In the genomic region with DNA sequence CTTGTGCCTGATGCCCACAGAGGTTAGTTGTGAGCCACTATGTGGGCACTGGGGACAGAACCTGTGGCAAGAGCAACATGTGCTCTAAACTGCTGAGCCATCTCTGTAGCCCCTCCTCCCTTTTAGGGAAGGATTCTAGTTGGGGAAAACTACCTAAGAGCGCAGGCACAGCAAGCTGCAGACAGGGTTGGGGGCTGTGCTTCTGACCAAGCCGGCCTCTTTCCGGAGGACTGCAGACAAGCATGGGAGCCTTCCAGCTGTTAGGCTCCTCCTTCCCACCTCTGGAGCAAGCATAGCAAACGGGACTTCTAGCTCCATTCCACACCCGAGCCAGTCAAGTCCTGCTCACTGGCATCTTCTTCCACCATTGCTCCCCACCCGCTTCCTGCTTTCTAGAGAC, we compare ENCODE assay signal across 14 mouse cellular contexts. TPM values are rescaled to one million over a fixed set of nuclear protein-coding genes. Genes with fewer than 3 reads are reported as not detected.
DNase-seq lines count a peak whose midpoint lies in the region; ATAC-seq and TF ChIP-seq lines count a peak whose summit lies in the region.
"Had no signal": no experiment of that assay in that cellular context is flagged by ENCODE, and none has a peak within 500 bp of the region (broad histone marks: within the 10 kb centered on the region; RNA-seq: fewer than 3 reads in every experiment).

No protein-coding gene starts in this region.

- H3K4me2 ChIP-seq in heart, postnatal 0 days (ENCODE audit: low read depth, low read length), result no peak overlapping the region
- no peak overlapping the region for H3K4me2 ChIP-seq in lung, embryonic 15.5 days
- no peak overlapping the region for H3K4me2 ChIP-seq in neural tube, embryonic 15.5 days
- H3K4me2 ChIP-seq: hindbrain, embryonic 14.5 days; midbrain, embryonic 15.5 days had no signal

- TF ChIP-seq CTCF in heart, postnatal 0 days (IDR thresholded peaks at IDR 0.05; ENCODE audit: low read depth), result no peak

- no peaks in the 10 kb centered on the region for H3K9me3 ChIP-seq in heart, postnatal 0 days (replicated peaks; ENCODE audit: control insufficient read depth, low read length)
- H3K9me3 ChIP-seq in lung, embryonic 15.5 days, result no peaks in the 10 kb centered on the region
- H3K9me3 ChIP-seq in neural tube, embryonic 15.5 days (replicated peaks), result no peaks in the 10 kb centered on the region
- H3K9me3 ChIP-seq: forebrain, embryonic 10.5 days; midbrain, embryonic 15.5 days had no signal

- H3K36me3 ChIP-seq in heart, postnatal 0 days (replicated peaks; ENCODE audit: control insufficient read depth, insufficient read depth, low read length), result peaks cover 70% of the 10 kb centered on the region
- H3K36me3 ChIP-seq in lung, embryonic 15.5 days, result peaks cover 24% of the 10 kb centered on the region
- peaks cover 56% of the 10 kb centered on the region for H3K36me3 ChIP-seq in neural tube, embryonic 15.5 days

- H3K4me3 ChIP-seq in heart, postnatal 0 days (ENCODE audit: low read depth, low read length), result no peak overlapping the region
- no peak overlapping the region for H3K4me3 ChIP-seq in lung, embryonic 15.5 days
- no peak overlapping the region for H3K4me3 ChIP-seq in neural tube, embryonic 15.5 days (replicated peaks)
- H3K4me3 ChIP-seq: forebrain, embryonic 10.5 days; midbrain, embryonic 15.5 days had no signal

- H3K4me1 ChIP-seq in heart, postnatal 0 days (ENCODE audit: control insufficient read depth, insufficient read depth), result peaks cover 3% of the 10 kb centered on the region
- H3K4me1 ChIP-seq in lung, embryonic 15.5 days, result no peaks in the 10 kb centered on the region
- H3K4me1 ChIP-seq in neural tube, embryonic 15.5 days, result peaks cover 7% of the 10 kb centered on the region; the same call in 1 of the 2 replicates
- H3K4me1 ChIP-seq: forebrain, embryonic 10.5 days had no signal

- no peak overlapping the region for H3K9ac ChIP-seq in heart, postnatal 0 days (replicated peaks; ENCODE audit: low read depth, low read length)
- H3K9ac ChIP-seq in lung, embryonic 15.5 days, result no peak overlapping the region
- H3K9ac ChIP-seq in neural tube, embryonic 15.5 days (replicated peaks), result no peak overlapping the region
- H3K9ac ChIP-seq: hindbrain, embryonic 14.5 days; midbrain, embryonic 15.5 days had no signal

- H3K27me3 ChIP-seq in heart, postnatal 0 days (ENCODE audit: control insufficient read depth, insufficient read depth, low read length), result no peaks in the 10 kb centered on the region
- no peaks in the 10 kb centered on the region for H3K27me3 ChIP-seq in lung, embryonic 15.5 days
- no peaks in the 10 kb centered on the region for H3K27me3 ChIP-seq in neural tube, embryonic 15.5 days (replicated peaks)
- H3K27me3 ChIP-seq: midbrain, embryonic 15.5 days had no signal

- intact Hi-C loops in heart, postnatal 14 days (cut with DNase I), result no loop called here

- DNase-seq in heart, postnatal 0 days (ENCODE audit: low spot score), result no peak
- no peak for DNase-seq in heart, postnatal 14 days
- no peak for DNase-seq in lung, postnatal 14 days
- DNase-seq in ZHBTc4 (ENCODE audit: low read depth, low spot score), result peak; percentile 65
- no peak for DNase-seq in adrenal gland, adult 18-20 months (ENCODE audit: low spot score in 2 of 2)
- DNase-seq: adrenal gland, adult 8-10 months; cerebellum, adult 9-10 months; right cerebral cortex, postnatal 4 days had no signal

- ATAC-seq in heart, postnatal 0 days (ENCODE audit: insufficient read depth, low read depth), result no peak; the same call in 1 of the 2 replicates
- ATAC-seq in lung, embryonic 15.5 days (ENCODE audit: borderline replicate concordance, extremely low read depth, low FRiP score, low TSS enrichment), result no peak
- no peak for ATAC-seq in neural tube, embryonic 15.5 days (ENCODE audit: low FRiP score)
- ATAC-seq: intestine, postnatal 0 days; midbrain, embryonic 15.5 days had no signal

- 54% methylated on average over 6 of the region's 6 CpGs for WGBS in heart, postnatal 0 days
- WGBS in lung, embryonic 15.5 days, result 57% methylated on average over 6 of the region's 6 CpGs
- WGBS in neural tube, embryonic 15.5 days, result 60% methylated on average over 6 of the region's 6 CpGs

- TF ChIP-seq EP300 in heart, postnatal 0 days (IDR thresholded peaks at IDR 0.05; ENCODE audit: low read depth), result no peak

- H3K27ac ChIP-seq in heart, postnatal 0 days (ENCODE audit: low read depth), result 0 out of 2 replicates have a peak overlapping the region, but pooled peaks have one; percentile 48
- H3K27ac ChIP-seq in lung, embryonic 15.5 days, result peak overlapping the region; percentile 15; the same call in 1 of the 2 replicates
- 0 out of 2 replicates have a peak overlapping the region, but pooled peaks have one; percentile 4 for H3K27ac ChIP-seq in neural tube, embryonic 15.5 days (replicated peaks)
- H3K27ac ChIP-seq: forebrain, embryonic 10.5 days; hindbrain, embryonic 14.5 days; midbrain, embryonic 15.5 days had no signal

RNA-seq across cellular contexts. Expression of a gene that starts 26.5 kb away (rescaled TPM):
- total RNA-seq in heart, postnatal 0 days (2014; rRNA removed; ENCODE audit: low replicate concordance), result 15.9 and 42.7 TPM in 2 replicates
- 16.7 and 17.5 TPM in 2 replicates for polyA plus RNA-seq in heart, postnatal 0 days (2015; fragmentation: Nextera tagmentation; extraction: Ambion mirVana)
- 10 to 100 TPM; 31.8 to 32.9 TPM for total RNA-seq in heart, postnatal 14 days (2021)
- 24.1 and 24.7 TPM in 2 replicates for polyA plus RNA-seq in lung, embryonic 15.5 days (2015; fragmentation: Nextera tagmentation; extraction: Ambion mirVana)
- polyA plus RNA-seq in neural tube, embryonic 15.5 days (2015; fragmentation: Nextera tagmentation; extraction: Ambion mirVana), result 38.6 and 39.0 TPM in 2 replicates
- 10 to 100 TPM; 43.8 to 49.3 TPM for total RNA-seq in adrenal gland, adult 18-20 months (2021)
